ENCODE assay signal across 12 mouse cellular contexts in the genomic region with DNA sequence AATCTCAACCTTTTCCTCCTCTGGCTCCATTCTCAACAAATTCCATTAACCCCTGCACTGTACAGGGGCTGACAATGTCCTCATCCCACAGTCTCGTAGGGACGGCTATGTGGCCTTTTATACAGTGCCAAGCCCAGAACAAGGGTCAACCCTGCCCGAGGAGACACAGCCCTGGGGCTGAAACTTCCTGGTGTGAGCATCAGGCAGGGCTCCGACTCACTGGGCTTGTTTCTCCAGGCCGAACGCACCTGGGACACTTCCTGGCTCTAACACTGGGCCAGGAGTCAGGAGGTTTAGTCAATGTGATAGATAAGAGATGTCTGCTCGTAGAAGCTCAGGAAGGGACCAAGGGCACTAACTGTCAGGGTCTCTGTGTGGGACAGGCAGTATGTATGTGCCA.
"Had no signal": no experiment of that assay in that cellular context is flagged by ENCODE, and none has a peak within 500 bp of the region (broad histone marks: within the 10 kb centered on the region; RNA-seq: fewer than 3 reads in every experiment).

No protein-coding gene starts in this region.

- H3K4me1 ChIP-seq: midbrain, embryonic 13.5 days had no signal

- H3K9me3 ChIP-seq: limb, embryonic 10.5 days; liver, embryonic 15.5 days; midbrain, embryonic 13.5 days had no signal

- H3K9ac ChIP-seq: liver, embryonic 15.5 days; midbrain, embryonic 13.5 days had no signal

- H3K4me2 ChIP-seq: liver, embryonic 11.5 days; liver, embryonic 15.5 days; midbrain, embryonic 13.5 days had no signal

- H3K27me3 ChIP-seq: liver, embryonic 15.5 days; midbrain, embryonic 13.5 days had no signal

- DNase-seq: kidney, adult 18-20 months; kidney, postnatal 10 days; kidney, postnatal 4 days; lung, adult 2 months; lung, postnatal 36 days; thymus, postnatal 36 days had no signal

- ATAC-seq: lung, postnatal 0 days; midbrain, embryonic 13.5 days had no signal

- H3K4me3 ChIP-seq: left cerebral cortex, adult 2 months; limb, embryonic 10.5 days; liver, embryonic 15.5 days; midbrain, embryonic 13.5 days had no signal

- H3K27ac ChIP-seq: left cerebral cortex, adult 2 months; limb, embryonic 10.5 days; liver, embryonic 15.5 days; midbrain, embryonic 13.5 days had no signal
